Mouse (Mus musculus) heart, adult 9 months (tissue): ENCODE measurements around the gene Rbpj.

Experiments
- DNase-seq, 2 experiments: peaks; one replicate each; pipeline ENCODE4 v3.0.0; 2022; ENCODE audit warnings: low spot score in 2 of 2

Rbpj gene

GRCm38 (mm10) chr5:53465883-53466282 lies at the start of gene Rbpj:
Gene Rbpj (plus strand): TSS chr5:53466152.
- DNase-seq: no peak

- no peak for DNase-seq
These were observed 45.2 kb upstream of the Rbpj start for GRCm38 (mm10) chr5:53420777-53421176.

GRCm38 (mm10) chr5:53421291-53421690 lies 44.7 kb upstream of the Rbpj start:
- DNase-seq: no peak

GRCm38 (mm10) chr5:53427411-53427810 lies 38.5 kb upstream of the Rbpj start:
- DNase-seq: peak; percentile 55 to 58

GRCm38 (mm10) chr5:53429683-53430477 lies 36.1 kb upstream of the Rbpj start:
- DNase-seq: peak; percentile 82 to 83

DNA sequence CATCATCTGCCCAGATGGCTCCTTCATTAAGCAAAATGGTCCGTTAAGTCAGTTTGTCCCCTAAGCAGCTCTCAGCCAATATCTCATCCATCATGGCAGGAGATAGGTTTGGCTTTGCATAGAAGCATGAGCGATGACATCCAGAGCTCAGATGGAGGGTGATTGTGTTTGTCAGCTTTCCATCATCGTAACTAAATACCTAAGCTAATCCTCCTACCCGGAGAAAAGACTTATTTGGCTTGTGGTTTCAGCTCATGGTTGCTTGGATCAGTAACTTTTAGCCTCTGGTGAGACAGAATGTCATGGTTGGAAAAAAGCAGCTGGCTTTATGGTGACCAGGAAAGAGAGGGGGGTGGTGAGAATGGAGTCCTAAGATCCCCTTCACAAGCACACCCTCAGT lies 33.5 kb upstream of the Rbpj start:
- no peak for DNase-seq

GRCm38 (mm10) chr5:53436905-53437632 lies 28.9 kb upstream of the Rbpj start:
- DNase-seq: no peak

DNA sequence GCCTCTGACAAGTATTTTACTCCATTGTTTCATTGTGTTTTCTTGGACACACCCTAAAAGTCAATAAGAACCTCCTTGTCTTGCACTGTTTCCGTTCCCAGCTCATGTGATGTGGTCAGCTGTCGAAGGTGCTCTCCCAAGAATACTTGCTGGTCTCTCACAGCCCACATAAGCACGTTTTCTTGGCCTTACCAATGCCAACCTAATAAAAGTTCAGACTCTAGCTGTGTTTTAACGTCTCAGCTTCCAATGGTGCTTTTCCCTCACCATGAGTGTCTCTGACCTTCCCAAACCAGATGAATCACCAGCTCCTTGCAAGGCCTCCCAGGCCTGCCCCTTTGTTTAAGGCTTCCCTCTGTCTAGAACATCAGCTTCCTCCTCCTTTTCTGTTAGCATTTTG lies 28.2 kb upstream of the Rbpj start:
- DNase-seq: no peak

DNA sequence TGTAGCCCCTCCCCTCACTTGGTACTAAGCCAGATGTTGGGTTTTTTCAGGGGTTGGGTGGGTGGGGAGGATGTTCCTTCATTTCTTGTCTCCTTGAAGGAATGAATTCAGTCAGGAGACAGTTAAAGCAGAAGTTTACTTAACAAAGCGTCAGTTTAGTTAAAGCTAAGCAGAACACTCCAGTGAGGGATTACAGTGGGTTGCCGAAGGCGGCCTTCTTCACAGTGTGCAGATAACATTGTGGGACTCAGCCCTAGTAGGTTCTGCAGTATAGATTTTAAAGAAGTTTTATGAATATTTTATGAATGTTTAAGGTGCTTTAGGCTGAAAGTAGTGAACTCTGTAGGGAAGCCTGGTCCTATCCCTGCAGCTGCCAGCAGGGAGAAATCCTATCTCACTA lies 27.7 kb upstream of the Rbpj start:
- DNase-seq: no peak

DNA sequence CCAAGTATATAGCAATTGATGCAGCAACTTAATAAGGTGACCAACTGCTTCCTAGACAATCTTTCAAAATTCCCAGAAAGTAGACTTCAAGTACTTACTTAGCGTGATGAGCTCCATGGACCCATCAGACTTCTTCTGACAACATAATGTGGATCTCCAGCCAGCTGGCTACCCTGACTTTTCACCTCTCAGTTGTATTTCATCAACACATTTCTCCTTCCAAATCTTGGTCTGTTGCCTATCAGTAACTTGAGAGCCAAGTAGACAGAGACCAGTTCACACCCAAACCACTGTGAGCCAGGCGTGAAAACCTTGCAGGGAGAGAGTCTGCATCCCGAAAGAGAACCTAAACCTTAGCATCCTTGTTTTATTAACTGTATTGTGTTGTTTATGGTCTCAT lies 26.3 kb upstream of the Rbpj start:
- DNase-seq: no peak

GRCm38 (mm10) chr5:53444030-53444429 lies 21.9 kb upstream of the Rbpj start:
- no peak for DNase-seq

- DNase-seq: peak; percentile 47 to 64
These were observed 15.0 kb upstream of the Rbpj start for GRCm38 (mm10) chr5:53450945-53451344.

GRCm38 (mm10) chr5:53451829-53452228 lies 14.1 kb upstream of the Rbpj start:
- peak in 1 of 2 experiments; percentile 34 for DNase-seq

DNA sequence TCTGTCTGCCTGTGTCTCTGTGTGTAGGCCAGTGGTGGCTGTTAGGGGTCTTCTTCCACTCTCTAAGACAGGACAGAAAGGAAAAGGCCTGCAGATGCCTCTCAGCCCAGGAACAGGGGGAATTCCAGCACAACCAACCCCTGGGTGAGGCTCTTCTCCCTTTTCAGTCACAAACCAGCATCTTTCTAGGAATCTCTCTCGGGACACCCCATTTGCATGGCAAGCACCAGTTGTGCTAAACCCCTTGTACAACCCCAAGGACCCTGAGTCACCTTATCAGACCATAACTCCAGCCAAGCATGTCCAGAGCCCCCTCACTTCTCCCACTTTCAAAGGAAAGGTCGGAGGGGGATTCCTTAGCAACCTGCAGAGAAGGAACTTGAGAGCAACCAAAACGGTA lies 13.0 kb upstream of the Rbpj start:
- no peak for DNase-seq

DNA sequence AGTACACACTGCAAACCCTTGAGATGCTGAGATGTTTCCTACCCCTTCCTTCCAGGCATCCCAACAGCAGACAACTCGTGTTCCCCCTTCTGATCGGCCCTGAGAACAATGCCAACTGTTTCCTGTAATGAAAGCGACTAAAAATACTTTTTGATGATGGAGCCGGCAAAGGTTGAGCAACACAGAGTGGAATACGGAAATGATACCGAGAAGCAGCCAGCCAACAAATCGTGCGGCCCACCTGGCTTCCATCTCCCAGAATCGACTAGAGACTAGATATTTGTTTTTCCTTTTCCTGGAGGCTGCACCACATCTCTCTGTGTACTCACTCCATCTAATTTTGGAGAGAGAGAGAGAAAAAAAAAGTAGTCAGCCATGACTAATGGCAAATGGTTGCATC lies 11.2 kb upstream of the Rbpj start:
- peak; percentile 69 to 73 for DNase-seq

- peak; percentile 51 to 52 for DNase-seq
These were observed 10.5 kb upstream of the Rbpj start for GRCm38 (mm10) chr5:53455459-53455858.

DNA sequence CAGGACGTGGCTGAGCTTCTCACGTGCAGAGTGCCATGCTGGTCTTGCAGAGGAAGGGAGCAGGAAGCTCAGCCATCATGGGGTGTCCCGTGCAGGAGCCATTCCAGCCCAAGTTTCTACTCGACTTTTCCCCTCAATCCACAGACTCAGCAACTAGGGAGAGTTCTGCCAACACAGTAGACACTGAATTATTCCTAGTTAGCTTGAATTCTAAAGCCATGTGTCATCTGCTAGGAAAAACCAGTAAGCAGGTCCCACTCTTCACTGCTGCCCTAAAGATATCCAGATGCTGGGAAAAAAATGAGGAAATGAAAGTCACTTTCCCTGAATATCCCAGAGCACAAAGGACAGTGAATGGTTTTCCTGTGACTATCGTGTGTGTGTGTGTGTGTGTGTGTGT lies 5.8 kb upstream of the Rbpj start:
- no peak for DNase-seq

DNA sequence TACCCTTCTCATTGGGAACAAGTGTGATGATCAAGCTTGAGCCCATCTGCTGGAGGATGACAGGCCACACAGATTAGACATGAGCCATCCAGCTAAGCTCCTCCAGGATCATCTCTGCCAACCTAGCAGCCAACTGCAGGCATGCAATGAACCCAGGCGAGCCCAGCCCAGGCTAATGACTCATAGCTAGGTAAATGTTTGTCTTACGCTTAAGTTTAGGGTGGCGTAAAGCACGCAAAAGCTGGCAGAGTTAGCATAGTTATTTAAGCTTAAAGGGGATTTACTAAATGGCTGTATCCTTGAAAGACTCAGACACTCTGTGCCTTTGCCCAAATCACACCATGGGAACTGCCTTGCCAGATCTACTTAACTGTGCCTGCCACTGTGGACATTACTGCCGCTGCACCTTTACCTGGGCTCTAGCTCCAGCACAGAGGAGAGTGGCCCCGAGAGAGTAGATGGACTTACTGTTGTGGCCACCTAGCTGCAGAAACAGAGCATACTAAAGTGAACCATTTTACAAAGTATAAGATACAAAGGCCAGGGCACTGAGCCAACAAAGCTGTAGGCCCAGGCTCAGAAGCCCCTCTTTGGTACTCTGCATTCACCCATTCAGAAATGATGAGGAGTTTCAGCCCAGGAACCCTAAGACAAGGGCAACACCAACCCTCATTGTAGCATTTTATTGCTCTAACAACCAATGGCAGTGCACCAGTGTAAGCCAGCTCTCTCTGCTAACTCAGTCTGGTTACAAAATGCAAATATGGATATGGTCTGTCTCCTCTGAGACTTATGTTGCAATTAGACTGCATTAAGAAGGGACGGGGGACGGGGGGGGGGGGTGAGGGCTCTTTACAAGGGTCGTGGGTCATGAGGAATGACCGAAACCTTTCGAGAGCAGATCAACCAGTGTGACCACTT lies 2.6 kb upstream of the Rbpj start:
- DNase-seq: no peak

- DNase-seq: peak in 1 of 2 experiments; percentile 37
These were observed 726 bp downstream of the Rbpj start for GRCm38 (mm10) chr5:53466422-53467333.

- DNase-seq: no peak
These were observed 1.6 kb downstream of the Rbpj start for GRCm38 (mm10) chr5:53467602-53468001.

DNA sequence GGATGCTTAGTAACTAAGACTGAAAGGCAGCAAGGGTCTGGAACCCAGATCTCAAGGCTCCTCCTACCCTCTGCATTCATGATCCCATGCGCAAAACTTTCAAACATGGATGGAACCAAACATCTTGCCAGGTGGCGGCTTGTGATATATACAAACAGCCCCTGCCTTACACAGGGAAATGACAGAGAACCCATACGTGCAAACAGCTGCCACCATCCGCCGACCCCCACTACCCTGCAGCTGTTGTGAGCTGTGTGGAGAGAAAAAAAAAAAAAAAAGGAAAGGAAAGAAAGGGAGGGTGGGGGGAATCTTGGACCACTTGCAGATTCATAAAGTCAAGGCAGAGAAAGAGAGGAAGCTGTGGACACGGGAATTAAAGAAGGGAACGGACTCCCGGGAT lies 2.4 kb downstream of the Rbpj start:
- no peak for DNase-seq
